Mouse (Mus musculus): ENCODE data around the gene Syne1. TPM values are rescaled to one million over a fixed set of nuclear protein-coding genes. Genes with fewer than 3 reads are reported as not detected.

Syne1 gene
- total RNA-seq, 1 experiment from 2014 or later = 33.4 TPM

GRCm38 (mm10) chr10:5179891-5180290 lies 371.4 kb downstream of the Syne1 start:
- no peak for ATAC-seq (replicated peaks; ENCODE audit: low read depth, poor library complexity, severe bottlenecking)

GRCm38 (mm10) chr10:5177446-5178015 lies 373.8 kb downstream of the Syne1 start:
- ATAC-seq (replicated peaks; ENCODE audit: low read depth, poor library complexity, severe bottlenecking) = no peak

DNA sequence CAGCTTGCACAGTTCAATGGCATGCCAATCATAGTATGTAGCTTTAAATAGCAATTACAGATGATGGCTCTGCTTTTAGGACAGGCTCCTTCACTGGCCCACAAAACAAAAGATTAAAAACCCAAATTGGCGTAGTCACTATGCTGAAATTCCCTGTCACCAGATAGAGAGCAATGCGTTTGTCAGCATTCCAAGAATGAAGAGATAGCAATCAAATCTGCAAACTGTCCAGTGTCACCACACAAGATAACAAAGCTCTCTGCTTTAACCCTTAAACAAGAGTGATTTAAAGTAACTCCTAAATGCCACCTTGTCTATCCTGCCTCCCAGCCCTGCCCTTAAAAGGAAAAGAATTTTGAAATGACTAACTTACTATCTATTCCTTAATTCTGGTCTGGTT lies 374.9 kb downstream of the Syne1 start:
- ATAC-seq (replicated peaks; ENCODE audit: low read depth, poor library complexity, severe bottlenecking) = no peak

- ATAC-seq (replicated peaks; ENCODE audit: low read depth, poor library complexity, severe bottlenecking) = no peak
Observed at GRCm38 (mm10) chr10:5170425-5170824, 380.9 kb downstream of the Syne1 start.

DNA sequence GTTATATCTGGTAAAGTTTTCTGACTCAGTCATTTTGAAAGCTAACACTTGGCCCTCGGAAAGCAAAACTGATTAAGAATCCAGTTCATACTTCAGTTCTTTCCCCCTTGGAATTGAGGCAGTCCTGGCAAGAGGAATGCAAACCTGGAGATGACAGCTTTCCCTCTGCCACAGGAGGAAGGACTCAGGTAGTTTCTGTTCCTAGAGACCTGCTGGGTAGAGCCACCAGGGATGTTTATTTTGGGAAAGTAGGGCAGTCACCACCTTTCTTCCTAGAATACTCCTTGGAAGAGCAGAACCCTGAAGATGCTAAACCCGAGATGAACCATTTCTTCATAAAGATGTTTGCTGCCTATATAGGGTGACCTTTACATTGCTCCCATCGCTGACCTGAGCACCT lies 383.8 kb downstream of the Syne1 start:
- ATAC-seq (replicated peaks; ENCODE audit: low read depth, poor library complexity, severe bottlenecking) = no peak

DNA sequence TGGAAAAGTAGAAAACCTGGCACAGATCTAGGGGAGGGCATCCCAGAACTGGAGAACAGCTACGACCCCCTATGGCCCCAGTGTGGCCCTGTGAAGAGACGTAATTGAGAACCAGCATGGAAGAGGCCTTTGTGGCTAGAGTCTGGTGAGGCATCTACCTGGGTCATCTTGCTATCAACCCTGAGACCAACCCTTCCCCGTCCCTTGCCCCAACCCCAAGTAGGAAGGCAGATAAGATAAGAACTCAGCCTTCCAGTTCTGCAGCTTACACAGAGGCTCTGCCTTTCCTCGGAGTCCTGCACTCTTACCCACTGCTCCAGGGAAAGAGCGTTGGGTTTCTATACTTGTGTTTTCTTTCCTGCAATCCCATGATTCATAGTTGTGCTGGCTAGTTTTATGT lies 385.8 kb downstream of the Syne1 start:
- ATAC-seq (replicated peaks; ENCODE audit: low read depth, poor library complexity, severe bottlenecking) = no peak; the same call in 1 of the 2 replicates

GRCm38 (mm10) chr10:5163770-5164169 lies 387.5 kb downstream of the Syne1 start:
- peak; percentile 73 for ATAC-seq (replicated peaks; ENCODE audit: low read depth, poor library complexity, severe bottlenecking)

- ATAC-seq (replicated peaks; ENCODE audit: low read depth, poor library complexity, severe bottlenecking) = no peak
Observed at GRCm38 (mm10) chr10:5163286-5163685, 388.0 kb downstream of the Syne1 start.

GRCm38 (mm10) chr10:5161394-5161872 lies 389.8 kb downstream of the Syne1 start:
- ATAC-seq (replicated peaks; ENCODE audit: low read depth, poor library complexity, severe bottlenecking) = peak; percentile 55

DNA sequence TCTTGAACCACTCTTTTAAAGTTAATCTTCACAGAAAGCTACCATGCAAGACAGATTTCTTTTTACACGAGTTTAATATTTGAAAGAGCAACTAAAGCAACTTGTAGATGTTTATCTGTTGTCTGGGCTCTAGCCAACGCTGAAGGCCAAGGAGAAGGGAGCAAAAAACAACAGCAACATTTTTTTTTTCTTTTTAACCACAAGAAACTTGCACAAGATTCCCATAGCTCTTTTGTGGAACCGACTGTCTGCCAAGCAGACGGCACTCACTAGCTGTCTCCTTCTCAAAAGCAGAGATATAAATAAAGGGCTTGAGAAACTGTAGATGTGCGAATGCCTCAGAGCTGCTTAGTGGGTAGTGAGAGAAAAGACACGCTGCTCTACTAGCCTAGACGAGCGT lies 391.6 kb downstream of the Syne1 start:
- ATAC-seq (replicated peaks; ENCODE audit: low read depth, poor library complexity, severe bottlenecking) = no peak

GRCm38 (mm10) chr10:5153047-5153446 lies 398.2 kb downstream of the Syne1 start:
- no peak for ATAC-seq (replicated peaks; ENCODE audit: low read depth, poor library complexity, severe bottlenecking)

DNA sequence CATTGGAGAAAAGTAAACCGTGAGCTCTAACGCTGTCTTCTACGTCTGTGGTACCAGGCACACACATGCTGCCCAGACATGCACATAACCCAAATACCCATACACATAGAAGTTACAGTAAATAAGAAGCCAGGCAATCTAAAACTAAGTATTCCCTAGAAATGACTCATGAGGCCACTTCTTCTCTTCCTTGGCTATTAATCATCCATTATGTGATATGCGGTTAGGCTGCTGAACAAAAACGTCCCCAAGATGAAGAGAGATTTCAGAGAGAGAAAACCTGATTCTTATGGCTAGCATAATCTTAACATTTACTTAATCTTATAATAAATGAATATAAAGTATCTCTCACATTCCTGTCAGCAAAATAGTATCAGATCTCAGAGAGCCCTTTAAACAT lies 409.8 kb downstream of the Syne1 start:
- no peak for ATAC-seq (replicated peaks; ENCODE audit: low read depth, poor library complexity, severe bottlenecking)

- ATAC-seq (replicated peaks; ENCODE audit: low read depth, poor library complexity, severe bottlenecking) = no peak
Observed at GRCm38 (mm10) chr10:5139932-5140264, 411.4 kb downstream of the Syne1 start.

DNA sequence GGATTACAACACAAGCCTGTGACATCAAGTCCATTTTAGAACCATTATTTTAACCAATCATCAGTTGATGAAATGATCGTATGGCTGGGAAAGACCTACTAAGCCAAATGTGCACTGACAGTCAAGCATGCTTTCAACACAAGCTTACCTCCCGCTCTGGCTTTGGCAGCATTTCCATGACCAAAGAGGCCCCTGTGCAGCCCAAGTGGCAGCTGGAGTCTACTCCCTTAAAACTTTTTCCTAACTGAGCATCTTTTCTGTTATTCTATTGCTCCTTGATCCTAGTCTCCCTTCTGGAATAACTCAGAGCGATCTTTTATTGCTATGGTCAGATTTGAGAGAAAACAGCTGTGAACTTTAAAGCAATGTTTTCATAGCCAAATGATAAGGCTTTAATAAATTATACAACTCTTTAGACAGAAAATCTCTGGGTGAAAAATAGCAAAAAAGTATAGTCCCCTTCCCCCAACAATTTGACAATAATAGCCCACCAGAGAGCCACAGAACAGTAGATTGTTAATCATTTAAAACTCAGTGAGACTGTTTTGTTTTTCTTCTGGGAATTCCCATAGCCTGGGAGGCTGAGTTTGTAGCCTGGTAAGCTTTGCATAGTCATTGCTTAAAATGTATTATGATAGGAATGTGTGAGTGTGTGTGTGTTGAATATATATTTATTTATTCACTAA lies 411.9 kb downstream of the Syne1 start:
- no peak for ATAC-seq (replicated peaks; ENCODE audit: low read depth, poor library complexity, severe bottlenecking)

DNA sequence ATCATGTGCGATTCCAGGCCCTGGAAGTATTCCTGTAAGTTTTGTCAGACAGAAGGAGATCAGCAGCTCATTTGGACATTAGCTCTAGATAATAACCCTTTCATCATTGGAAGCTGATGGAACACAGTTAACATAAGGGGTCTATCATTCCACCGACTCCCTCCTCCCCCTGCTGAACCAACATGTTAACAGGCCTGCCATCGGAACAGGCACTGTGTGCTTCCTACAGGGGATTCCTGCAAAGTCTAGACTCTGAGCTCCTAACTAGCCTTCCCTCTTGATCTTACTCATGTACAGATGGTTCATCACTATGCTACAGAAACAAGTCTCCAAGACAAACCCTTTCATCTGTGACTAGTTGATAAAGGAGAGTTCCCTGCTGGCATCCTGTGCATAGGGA lies 419.2 kb downstream of the Syne1 start:
- ATAC-seq (replicated peaks; ENCODE audit: low read depth, poor library complexity, severe bottlenecking) = no peak

GRCm38 (mm10) chr10:5130495-5130894 lies 420.8 kb downstream of the Syne1 start:
- ATAC-seq (replicated peaks; ENCODE audit: low read depth, poor library complexity, severe bottlenecking) = no peak

GRCm38 (mm10) chr10:5124757-5125156 lies 426.5 kb downstream of the Syne1 start:
- no peak for ATAC-seq (replicated peaks; ENCODE audit: low read depth, poor library complexity, severe bottlenecking)

GRCm38 (mm10) chr10:5116720-5117119 lies 434.6 kb downstream of the Syne1 start:
- ATAC-seq (replicated peaks; ENCODE audit: low read depth, poor library complexity, severe bottlenecking) = no peak

- ATAC-seq (replicated peaks; ENCODE audit: low read depth, poor library complexity, severe bottlenecking) = no peak
Observed at GRCm38 (mm10) chr10:5116155-5116554, 435.1 kb downstream of the Syne1 start.

- ATAC-seq (replicated peaks; ENCODE audit: low read depth, poor library complexity, severe bottlenecking) = no peak
Observed at GRCm38 (mm10) chr10:5110773-5111172, 440.5 kb downstream of the Syne1 start.

DNA sequence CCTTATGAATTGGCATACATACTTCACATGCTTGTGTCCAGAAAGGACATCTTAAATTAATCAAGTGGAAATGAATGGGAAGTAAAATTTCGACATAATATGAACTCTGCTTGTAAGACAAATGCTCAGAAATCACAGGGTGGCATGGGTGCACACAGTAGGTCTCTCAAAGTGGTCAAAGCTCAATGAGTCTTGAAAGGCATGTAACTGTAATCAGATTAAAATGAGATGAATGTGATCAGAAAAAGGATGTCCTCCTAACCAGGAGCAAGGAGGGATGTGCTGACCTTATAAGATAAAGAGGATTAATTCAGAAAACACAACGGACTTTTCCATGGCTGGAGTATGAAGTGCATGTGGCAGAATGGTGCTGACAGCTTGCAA lies 453.5 kb downstream of the Syne1 start:
- ATAC-seq (replicated peaks; ENCODE audit: low read depth, poor library complexity, severe bottlenecking) = no peak

All from common myeloid progenitor, adult 5-6 weeks (primary cell).